Mouse (Mus musculus) ES-Bruce4 (cell line): ENCODE results near the gene E2f8.

Experiments
- CTCF ChIP-seq: IDR thresholded peaks from one replicate; pipeline ENCODE4 v1.8.1; 2011; ENCODE audit warnings: low read depth, low read length
- POLR2A ChIP-seq: IDR thresholded peaks from one replicate; pipeline ENCODE4 v1.8.1; 2011; ENCODE audit warnings: low read length; ENCODE audit not compliant: insufficient read depth

- TF ChIP-seq CTCF (no peak), POLR2A (no peak)
Measured at GRCm38 (mm10) chr7:48898416-48898815, 17.0 kb upstream of the E2f8 start.
